Mouse (Mus musculus) testis, adult 2 months (tissue): ENCODE data around the gene Naa60. TPM values are rescaled to one million over a fixed set of nuclear protein-coding genes. Genes with fewer than 3 reads are reported as not detected.

Experiments used
- H3K27ac ChIP-seq: fragments of 200-500 bp; 2 replicates; pipeline ENCODE4 v1.5.1; 2012; ENCODE audit warnings: low read depth, low read length; ENCODE audit not compliant: control insufficient read depth, insufficient read depth
- H3K27me3 ChIP-seq: fragments of 200-500 bp; 2 replicates; pipeline ENCODE4 v1.6.1; 2012; ENCODE audit warnings: mild to moderate bottlenecking, low read length, moderate library complexity; ENCODE audit not compliant: control insufficient read depth, insufficient read depth
- H3K36me3 ChIP-seq: fragments of 200-500 bp; 2 replicates; pipeline ENCODE4 v1.6.1; 2012; ENCODE audit warnings: mild to moderate bottlenecking, low read length; ENCODE audit not compliant: control insufficient read depth, insufficient read depth
- H3K4me1 ChIP-seq: fragments of 200-500 bp; 2 replicates; pipeline ENCODE4 v1.6.1; 2012; ENCODE audit warnings: low read length; ENCODE audit not compliant: control insufficient read depth, insufficient read depth
- H3K4me3 ChIP-seq: fragments of 200-500 bp; 2 replicates; pipeline ENCODE4 v1.5.1; 2012; ENCODE audit warnings: low read depth, mild to moderate bottlenecking, low read length, moderate library complexity, mixed read lengths; ENCODE audit not compliant: control insufficient read depth
- CTCF ChIP-seq: fragments of 200-500 bp; IDR thresholded peaks from 2 replicates; pipeline ENCODE4 v1.5.1; 2012; ENCODE audit warnings: low read depth, mild to moderate bottlenecking, inconsistent platforms, low read length, moderate library complexity; ENCODE audit not compliant: control insufficient read depth, insufficient read depth, insufficient replicate concordance
- POLR2A ChIP-seq: fragments of 200-500 bp; IDR thresholded peaks from 2 replicates; pipeline ENCODE4 v1.6.1; 2012; ENCODE audit warnings: low read depth, mild to moderate bottlenecking, inconsistent platforms, low read length, moderate library complexity; ENCODE audit not compliant: control insufficient read depth
- polyA plus RNA-seq: library from polyadenylated mRNA; depleted of rRNA; stranded (reverse); fragments of >200 nt; gene quantifications from 2 replicates; pipeline ENCODE4 v1.2.3, GENCODE M21; 2012

Gene Naa60
- polyA plus RNA-seq, 1 experiment, result 130 TPM

DNA sequence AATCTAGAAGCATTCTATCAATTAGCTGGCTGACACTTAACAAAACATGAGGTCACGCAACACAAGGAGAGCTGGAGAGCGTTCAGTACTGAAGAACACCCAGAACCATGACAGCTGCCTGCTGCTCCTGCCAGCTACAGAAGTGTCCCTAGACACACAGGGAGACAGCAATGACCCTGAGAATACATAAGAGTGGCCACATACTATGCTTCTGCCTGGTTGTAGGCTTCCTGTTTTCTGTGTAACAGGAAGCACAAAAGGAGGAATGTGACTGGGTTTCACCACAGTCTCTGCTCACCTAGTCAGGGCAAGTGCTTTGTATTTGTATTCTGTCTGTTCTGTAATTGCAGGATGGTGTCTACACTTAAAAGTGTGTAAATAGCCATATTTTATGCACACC lies 48.6 kb downstream of the Naa60 start:
- Histone ChIP-seq H3K36me3 (peaks cover 2% of the 10 kb centered on the region; the same call in 1 of the 2 replicates), H3K4me1 (no peaks in the 10 kb centered on the region), H3K4me3 (no peak overlapping the region), H3K27me3 (no peaks in the 10 kb centered on the region), H3K27ac (no peak overlapping the region)
- TF ChIP-seq POLR2A (no peak), CTCF (no peak)

DNA sequence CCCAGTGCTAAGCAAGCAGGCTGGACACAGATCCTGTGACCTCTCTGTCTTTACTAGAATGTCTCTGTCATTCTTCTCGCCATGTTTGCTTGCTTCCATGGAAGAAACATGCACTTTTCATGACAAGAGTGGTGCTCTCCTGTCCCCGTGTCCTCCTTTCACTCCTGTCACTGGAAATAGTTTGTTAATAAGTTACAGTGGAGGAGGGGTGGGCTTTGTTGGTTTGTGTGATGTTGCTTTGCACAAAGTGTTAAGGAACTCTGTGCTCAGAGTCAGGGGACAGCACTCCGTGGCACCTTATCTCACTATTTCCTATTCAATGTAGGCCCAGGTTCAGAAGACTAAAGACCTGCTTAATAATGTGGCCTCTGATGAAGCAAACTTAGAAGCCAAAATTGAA lies 51.3 kb downstream of the Naa60 start:
- TF ChIP-seq POLR2A (no peak), CTCF (no peak)

DNA sequence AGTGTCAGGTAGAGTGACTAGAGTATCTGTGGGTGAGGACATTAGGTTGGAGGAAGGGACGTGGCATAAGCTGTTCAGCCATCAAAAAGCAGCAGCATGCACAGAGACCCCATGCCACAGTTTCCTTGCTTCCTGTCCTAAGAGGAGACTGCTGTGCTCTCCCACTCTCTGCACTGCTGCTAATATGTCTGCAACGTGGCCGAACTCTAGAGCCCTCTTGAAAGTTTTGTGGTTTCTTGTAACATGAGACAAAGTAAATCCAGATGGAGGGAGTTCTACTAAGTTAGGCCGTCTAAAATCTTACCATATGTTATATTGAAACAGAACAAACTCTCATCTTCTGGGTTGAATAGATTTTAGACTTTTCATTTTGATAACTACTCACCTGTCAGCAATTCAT lies 51.8 kb downstream of the Naa60 start:
- peaks cover 2% of the 10 kb centered on the region for H3K36me3 ChIP-seq
- TF ChIP-seq POLR2A (no peak), CTCF (no peak)
- H3K27ac ChIP-seq, result no peak overlapping the region
- H3K4me3 ChIP-seq, result no peak overlapping the region
- H3K4me1 ChIP-seq, result no peaks in the 10 kb centered on the region
- H3K27me3 ChIP-seq, result no peaks in the 10 kb centered on the region

More for the DNA sequence above, 51.3 kb downstream of the Naa60 start:
- no peak overlapping the region for H3K27ac ChIP-seq
- no peaks in the 10 kb centered on the region for H3K27me3 ChIP-seq
- peaks cover 2% of the 10 kb centered on the region for H3K36me3 ChIP-seq
- H3K4me3 ChIP-seq, result no peak overlapping the region
- H3K4me1 ChIP-seq, result no peaks in the 10 kb centered on the region

DNA sequence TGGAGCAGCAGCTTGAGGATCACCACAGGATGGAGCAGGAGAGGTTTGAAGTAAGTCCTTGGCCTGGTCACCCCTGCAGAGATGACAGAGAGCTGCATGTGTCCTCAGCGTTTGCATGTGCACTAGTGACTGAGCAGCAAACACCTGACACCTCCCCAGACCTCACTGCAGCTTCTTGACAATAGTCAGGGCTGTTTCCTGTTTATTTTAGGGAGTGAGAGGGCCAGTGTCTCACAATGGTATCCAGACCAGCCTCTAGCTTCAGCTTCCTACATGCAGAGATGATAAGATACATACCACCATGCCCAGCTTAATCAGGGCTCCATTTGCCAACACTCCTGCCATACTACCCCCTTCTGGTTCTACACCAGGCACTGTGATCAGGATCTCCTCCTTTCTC lies 56.4 kb downstream of the Naa60 start:
- Histone ChIP-seq H3K27ac (no peak overlapping the region), H3K27me3 (no peaks in the 10 kb centered on the region), H3K4me3 (no peak overlapping the region), H3K4me1 (no peaks in the 10 kb centered on the region), H3K36me3 (peaks cover 2% of the 10 kb centered on the region)
- TF ChIP-seq POLR2A, result no peak
- no peak for TF ChIP-seq CTCF

DNA sequence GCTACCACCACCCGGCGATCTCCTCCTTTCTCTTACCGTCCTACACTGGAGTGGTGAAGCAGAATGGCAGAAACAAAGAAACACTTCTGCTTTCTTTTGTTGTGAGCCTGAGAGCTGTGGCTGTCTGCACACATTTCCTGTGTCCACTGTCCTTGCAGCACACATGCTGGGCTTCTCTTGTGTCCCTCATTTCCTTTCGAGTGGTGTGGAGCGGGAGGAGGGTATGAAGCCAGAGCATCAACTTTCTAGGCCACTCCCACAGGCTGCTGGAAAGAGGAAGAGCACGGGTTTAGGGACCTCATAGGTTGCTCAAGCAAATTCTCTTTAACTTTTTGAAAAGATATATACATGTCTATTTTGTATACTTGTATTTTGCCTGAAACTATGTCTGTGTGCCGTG lies 57.0 kb downstream of the Naa60 start:
- Histone ChIP-seq H3K36me3 (no peaks in the 10 kb centered on the region; the same call in none of the 2 replicates), H3K27ac (no peak overlapping the region), H3K4me1 (no peaks in the 10 kb centered on the region), H3K4me3 (no peak overlapping the region), H3K27me3 (no peaks in the 10 kb centered on the region)
- no peak for TF ChIP-seq CTCF
- TF ChIP-seq POLR2A, result no peak

DNA sequence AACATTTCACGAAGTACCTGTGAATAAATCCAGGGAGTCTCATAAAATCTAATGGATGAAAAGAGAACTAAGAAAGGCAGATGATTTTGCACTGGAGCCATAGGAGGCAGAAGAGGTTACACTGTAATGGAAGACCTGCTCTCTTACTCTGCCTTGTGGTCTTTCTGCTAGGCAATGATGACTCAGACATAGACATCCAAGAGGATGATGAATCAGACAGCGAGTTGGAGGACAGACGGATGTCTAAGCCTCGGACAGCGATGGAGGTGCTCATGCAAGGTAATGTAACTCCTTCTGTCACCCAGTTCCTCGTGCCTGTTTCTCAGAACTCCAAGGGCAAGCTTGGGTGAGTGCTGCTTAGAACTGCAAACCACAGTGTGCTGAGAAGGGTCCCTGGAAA lies 61.4 kb downstream of the Naa60 start:
- H3K4me1 ChIP-seq, result no peaks in the 10 kb centered on the region

DNA sequence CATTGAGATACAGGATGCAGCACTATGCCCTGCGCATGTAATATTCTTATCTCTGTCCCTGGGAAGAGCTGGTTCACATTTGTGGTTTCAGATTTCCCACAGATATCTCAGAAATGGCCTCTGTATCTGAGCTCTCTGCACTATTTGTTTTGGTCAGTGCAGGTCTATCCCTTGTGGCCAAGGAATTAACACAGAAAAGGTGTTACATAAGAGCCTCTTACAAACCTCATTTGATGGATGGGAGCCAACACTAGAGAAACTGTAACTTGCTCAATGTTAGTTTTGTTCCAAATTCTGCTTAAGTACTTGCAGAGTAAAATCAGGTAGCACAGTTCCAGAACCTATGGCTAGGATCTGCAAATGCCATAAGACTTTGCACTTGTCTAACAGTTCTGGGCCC lies 61.9 kb downstream of the Naa60 start:
- peaks cover 1% of the 10 kb centered on the region; the same call in 1 of the 2 replicates for H3K36me3 ChIP-seq
- no peaks in the 10 kb centered on the region for H3K4me1 ChIP-seq
- H3K27me3 ChIP-seq, result no peaks in the 10 kb centered on the region
- H3K4me3 ChIP-seq, result no peak overlapping the region
- no peak for TF ChIP-seq POLR2A
- no peak for TF ChIP-seq CTCF
- no peak overlapping the region for H3K27ac ChIP-seq

More for the DNA sequence above, 61.4 kb downstream of the Naa60 start:
- Histone ChIP-seq H3K36me3 (no peaks in the 10 kb centered on the region; the same call in 1 of the 2 replicates), H3K27ac (no peak overlapping the region), H3K4me3 (no peak overlapping the region), H3K27me3 (no peaks in the 10 kb centered on the region)
- no peak for TF ChIP-seq POLR2A
- TF ChIP-seq CTCF, result no peak

DNA sequence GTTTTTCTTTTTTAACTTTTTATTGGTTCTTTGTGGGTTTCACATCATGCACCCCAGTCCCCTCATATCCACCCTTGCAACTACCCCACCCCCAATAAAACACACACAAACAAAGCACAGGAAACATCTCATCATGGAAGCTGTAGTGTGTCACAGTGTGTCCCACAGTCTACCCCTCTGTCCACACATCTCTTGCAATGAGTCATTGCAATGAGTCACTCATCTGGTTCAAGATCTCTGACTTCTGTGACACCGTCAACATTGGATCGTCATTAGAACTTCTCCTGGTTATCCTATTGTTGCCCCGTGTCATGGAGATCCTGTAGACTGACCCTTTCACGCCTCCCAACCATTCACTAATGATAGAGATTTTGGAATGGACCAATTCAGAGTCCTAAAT lies 62.5 kb downstream of the Naa60 start:
- no peaks in the 10 kb centered on the region for H3K27me3 ChIP-seq
- H3K4me3 ChIP-seq, result no peak overlapping the region
- no peaks in the 10 kb centered on the region for H3K4me1 ChIP-seq
- peaks cover 1% of the 10 kb centered on the region; the same call in 1 of the 2 replicates for H3K36me3 ChIP-seq
- no peak for TF ChIP-seq POLR2A
- no peak for TF ChIP-seq CTCF
- H3K27ac ChIP-seq, result no peak overlapping the region
